Mouse (Mus musculus) forelimb bud, embryonic 11.5 days (tissue): ENCODE data around the gene Slc39a13.

Source experiments
- DNase-seq: peaks from one replicate; pipeline ENCODE4 v3.0.0-alpha.2; 2012; ENCODE audit warnings: low read depth, low spot score

Gene Slc39a13

GRCm38 (mm10) chr2:91088987-91089386 is 18.8 kb upstream of the Slc39a13 start:
- DNase-seq: no peak

- no peak for DNase-seq
Measured at GRCm38 (mm10) chr2:91087453-91087852, 17.2 kb upstream of the Slc39a13 start.

- DNase-seq: no peak
Measured at GRCm38 (mm10) chr2:91086392-91087237, 16.4 kb upstream of the Slc39a13 start.

GRCm38 (mm10) chr2:91085494-91086391 is 15.5 kb upstream of the Slc39a13 start:
- no peak for DNase-seq

GRCm38 (mm10) chr2:91084179-91084820 is 14.1 kb upstream of the Slc39a13 start:
- no peak for DNase-seq

- DNase-seq: no peak
Measured at GRCm38 (mm10) chr2:91083366-91083940, 13.2 kb upstream of the Slc39a13 start.

GRCm38 (mm10) chr2:91082844-91083243 is 12.6 kb upstream of the Slc39a13 start:
- DNase-seq: no peak

GRCm38 (mm10) chr2:91081775-91082695 is 11.8 kb upstream of the Slc39a13 start, which contains the start of gene Spi1:
Spi1 (plus strand) TSS chr2:91082390.
- DNase-seq: no peak

- DNase-seq: no peak
Measured at GRCm38 (mm10) chr2:91080784-91081513, 10.7 kb upstream of the Slc39a13 start.

- no peak for DNase-seq
Measured at GRCm38 (mm10) chr2:91079026-91079384, 8.8 kb upstream of the Slc39a13 start.

GRCm38 (mm10) chr2:91078314-91079025 is 8.3 kb upstream of the Slc39a13 start:
- DNase-seq: no peak

- no peak for DNase-seq
Measured at GRCm38 (mm10) chr2:91077957-91078313, 7.7 kb upstream of the Slc39a13 start.

- no peak for DNase-seq
Measured at GRCm38 (mm10) chr2:91072092-91072491, 1.9 kb upstream of the Slc39a13 start.

- no peak for DNase-seq
Measured at GRCm38 (mm10) chr2:91071059-91071458, 842 bp upstream of the Slc39a13 start.

GRCm38 (mm10) chr2:91069306-91070000 is 764 bp downstream of the Slc39a13 start:
- DNase-seq: no peak

- DNase-seq: no peak
Measured at GRCm38 (mm10) chr2:91068872-91069165, 1.4 kb downstream of the Slc39a13 start.

GRCm38 (mm10) chr2:91068162-91068871 is 1.9 kb downstream of the Slc39a13 start:
- DNase-seq: no peak

GRCm38 (mm10) chr2:91066455-91066854 is 3.8 kb downstream of the Slc39a13 start:
- no peak for DNase-seq
